Mouse (Mus musculus) forebrain, embryonic 12.5 days (tissue): ENCODE measurements around the gene Peli2. TPM values are rescaled to one million over a fixed set of nuclear protein-coding genes. Genes with fewer than 3 reads are reported as not detected.

Source experiments
- ATAC-seq: fragments of 200-750 bp; cut with Nextera tagmentation; 2 replicates; pipeline ENCODE4 v1.8.0; 2017; ENCODE audit warnings: moderate TSS enrichment; ENCODE audit not compliant: low FRiP score
- H3K27ac ChIP-seq: fragments of 300-500 bp; sonication (generic); 2 replicates; pipeline ENCODE4 v1.5.1; 2016; ENCODE audit warnings: mild to moderate bottlenecking
- H3K27me3 ChIP-seq: fragments of 300-500 bp; sonication (generic); 2 replicates; pipeline ENCODE4 v1.6.1; 2016; ENCODE audit warnings: mild to moderate bottlenecking
- H3K36me3 ChIP-seq: fragments of 300-500 bp; sonication (generic); replicated peaks from 2 replicates; pipeline ENCODE4 v1.6.1; 2016; ENCODE audit warnings: mild to moderate bottlenecking
- H3K4me1 ChIP-seq: fragments of 300-500 bp; sonication (generic); 2 replicates; pipeline ENCODE4 v1.6.1; 2016
- H3K4me2 ChIP-seq: fragments of 300-500 bp; sonication (generic); 2 replicates; pipeline ENCODE4 v1.6.1; 2016; ENCODE audit warnings: mild to moderate bottlenecking, moderate library complexity
- H3K4me3 ChIP-seq: fragments of 300-500 bp; sonication (generic); replicated peaks from 2 replicates; pipeline ENCODE4 v1.5.1; 2016; ENCODE audit warnings: mild to moderate bottlenecking
- H3K9ac ChIP-seq: fragments of 300-500 bp; sonication (generic); 2 replicates; pipeline ENCODE4 v1.6.1; 2016; ENCODE audit warnings: mild to moderate bottlenecking
- H3K9me3 ChIP-seq: fragments of 300-500 bp; sonication (generic); 2 replicates; pipeline ENCODE4 v1.6.1; 2016
- WGBS: fragments of 180-500 bp; shearing (Covaris S2); methylation state at CpG from one replicate; pipeline ENCODE4 v1.1.7; 2016; 5-methylcytosine and 5-hydroxymethylcytosine counted together
- polyA plus RNA-seq: library from polyadenylated mRNA; unstranded; fragments of >200 nt; fragmentation: Nextera tagmentation; extraction: Ambion mirVana; gene quantifications from 2 replicates; pipeline ENCODE4 v1.2.1, GENCODE M21; 2016

The Peli2 gene
- polyA plus RNA-seq, 1 experiment from 2014 or later = 9.4 TPM

- Histone ChIP-seq H3K27me3 (no peaks in the 10 kb centered on the region), H3K9me3 (no peaks in the 10 kb centered on the region), H3K36me3 (0 out of 2 replicates have a peak, but pooled peaks cover 9% of the 10 kb centered on the region), H3K4me2 (no peak overlapping the region), H3K9ac (no peak overlapping the region), H3K4me1 (no peaks in the 10 kb centered on the region; the same call in 1 of the 2 replicates), H3K4me3 (no peak overlapping the region), H3K27ac (no peak overlapping the region)
- 92% methylated on average over 8 of the region's 8 CpGs for WGBS
- ATAC-seq = no peak
Observed at GRCm38 (mm10) chr14:48157835-48158234, 37.2 kb downstream of the Peli2 start.

DNA sequence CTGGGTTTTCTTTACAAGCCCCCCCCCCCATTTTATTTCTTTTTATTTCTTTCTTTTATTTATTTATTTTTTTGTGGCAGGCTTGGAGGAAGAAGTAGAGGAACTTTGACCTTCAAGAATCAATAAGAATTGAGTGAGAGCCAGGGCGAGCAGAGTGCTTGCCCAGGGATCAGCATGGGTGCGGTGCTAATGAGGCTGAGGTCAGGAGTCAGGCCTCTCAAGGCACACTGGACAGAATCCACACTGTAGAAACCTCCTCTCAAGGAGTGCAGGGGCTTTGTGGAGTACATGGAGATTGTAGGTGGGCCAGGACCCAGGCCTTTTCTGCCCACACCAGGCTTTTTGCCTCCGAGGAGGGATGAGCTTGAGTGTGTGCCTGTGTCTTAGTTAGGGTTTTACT lies 38.8 kb downstream of the Peli2 start:
- Histone ChIP-seq H3K4me3 (no peak overlapping the region), H3K27me3 (no peaks in the 10 kb centered on the region), H3K9me3 (no peaks in the 10 kb centered on the region), H3K4me2 (no peak overlapping the region), H3K36me3 (0 out of 2 replicates have a peak, but pooled peaks cover 9% of the 10 kb centered on the region), H3K4me1 (peaks cover 6% of the 10 kb centered on the region; the same call in 1 of the 2 replicates), H3K27ac (no peak overlapping the region), H3K9ac (no peak overlapping the region)
- no peak for ATAC-seq
- 54% methylated on average over 3 of the region's 3 CpGs for WGBS

GRCm38 (mm10) chr14:48162446-48162845 lies 41.8 kb downstream of the Peli2 start:
- H3K9ac ChIP-seq = no peak overlapping the region
- no peak for ATAC-seq
- peaks cover 17% of the 10 kb centered on the region for H3K4me1 ChIP-seq
- 89% methylated on average over 14 of the region's 14 CpGs for WGBS
- H3K9me3 ChIP-seq = no peaks in the 10 kb centered on the region
- H3K27ac ChIP-seq = no peak overlapping the region
- no peak overlapping the region for H3K4me2 ChIP-seq
- H3K36me3 ChIP-seq = 0 out of 2 replicates have a peak, but pooled peaks cover 9% of the 10 kb centered on the region
- H3K4me3 ChIP-seq = no peak overlapping the region
- H3K27me3 ChIP-seq = no peaks in the 10 kb centered on the region

DNA sequence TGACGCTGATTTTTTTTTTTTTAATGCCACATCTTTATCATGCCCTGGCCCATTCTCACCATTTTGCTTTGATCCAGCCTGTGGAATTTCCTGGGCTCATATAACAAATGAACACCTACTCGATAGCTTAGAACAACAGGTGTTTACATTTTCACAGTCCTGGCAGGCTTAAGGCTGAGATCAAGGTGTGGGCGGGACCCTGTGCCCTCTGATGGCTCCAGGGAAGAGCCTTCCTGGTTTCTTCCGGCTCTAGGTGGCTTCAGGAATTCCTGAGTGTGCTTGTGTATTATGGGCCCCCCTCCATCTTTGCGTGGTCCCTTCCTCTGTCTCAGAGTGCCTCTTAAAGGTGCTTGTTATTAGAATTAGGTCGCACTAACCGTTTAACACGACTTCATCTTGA lies 44.3 kb downstream of the Peli2 start:
- no peak overlapping the region for H3K4me3 ChIP-seq
- no peak overlapping the region for H3K4me2 ChIP-seq
- no peak for ATAC-seq
- 69% methylated on average over 8 of the region's 8 CpGs for WGBS
- no peaks in the 10 kb centered on the region for H3K9me3 ChIP-seq
- H3K4me1 ChIP-seq = peaks cover 17% of the 10 kb centered on the region
- 0 out of 2 replicates have a peak, but pooled peaks cover 12% of the 10 kb centered on the region for H3K36me3 ChIP-seq
- no peak overlapping the region for H3K27ac ChIP-seq
- H3K27me3 ChIP-seq = no peaks in the 10 kb centered on the region
- no peak overlapping the region for H3K9ac ChIP-seq

GRCm38 (mm10) chr14:48166396-48166795 lies 45.8 kb downstream of the Peli2 start:
- no peak overlapping the region for H3K4me2 ChIP-seq
- 87% methylated on average over 9 of the region's 9 CpGs for WGBS
- no peak overlapping the region for H3K4me3 ChIP-seq
- no peak overlapping the region for H3K27ac ChIP-seq
- no peaks in the 10 kb centered on the region for H3K9me3 ChIP-seq
- H3K27me3 ChIP-seq = no peaks in the 10 kb centered on the region
- peaks cover 23% of the 10 kb centered on the region for H3K4me1 ChIP-seq
- no peak for ATAC-seq
- H3K36me3 ChIP-seq = 0 out of 2 replicates have a peak, but pooled peaks cover 7% of the 10 kb centered on the region
- no peak overlapping the region for H3K9ac ChIP-seq

DNA sequence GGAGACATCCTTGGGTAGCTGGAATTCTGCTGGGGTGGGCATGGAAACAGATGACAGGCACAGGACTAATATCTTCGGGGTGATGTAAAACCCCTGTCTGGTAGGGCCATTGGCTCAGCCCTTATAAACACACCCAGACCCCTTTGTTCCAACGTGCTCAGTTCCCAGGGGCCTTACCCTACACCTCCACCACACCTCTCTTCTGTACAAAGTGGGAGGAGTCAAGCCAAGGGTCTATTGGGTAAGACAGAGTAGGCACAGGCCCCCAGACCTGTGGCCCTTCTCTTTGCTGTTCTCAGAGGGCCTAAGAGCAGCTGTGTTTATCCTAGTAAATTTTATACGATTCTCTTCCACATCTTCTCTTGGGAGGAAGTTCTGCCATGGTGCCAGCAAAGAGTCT lies 46.4 kb downstream of the Peli2 start:
- H3K27ac ChIP-seq = no peak overlapping the region
- no peak for ATAC-seq
- H3K4me1 ChIP-seq = peaks cover 29% of the 10 kb centered on the region

DNA sequence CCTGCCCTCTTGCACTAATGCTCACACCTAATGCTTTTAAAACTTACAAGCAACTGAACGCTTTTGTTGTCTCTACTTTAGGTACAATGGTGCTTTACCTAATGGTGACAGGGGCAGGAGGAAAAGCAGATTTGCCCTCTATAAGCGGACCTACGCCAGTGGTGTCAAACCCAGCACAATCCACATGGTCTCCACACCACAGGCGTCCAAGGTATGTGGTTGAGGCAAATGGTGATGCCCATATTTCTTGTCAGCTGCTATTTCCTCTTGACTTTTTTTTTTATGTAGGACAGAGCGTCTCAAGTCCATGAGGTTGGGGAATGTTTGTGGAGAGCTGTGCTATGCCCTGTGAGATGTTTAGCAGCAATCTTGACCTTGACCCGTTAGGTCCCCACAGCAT lies 47.5 kb downstream of the Peli2 start:
- Histone ChIP-seq H3K4me1 (peaks cover 32% of the 10 kb centered on the region), H3K4me3 (no peak overlapping the region), H3K36me3 (0 out of 2 replicates have a peak, but pooled peaks cover 3% of the 10 kb centered on the region), H3K9me3 (no peaks in the 10 kb centered on the region), H3K9ac (no peak overlapping the region), H3K27me3 (no peaks in the 10 kb centered on the region), H3K27ac (no peak overlapping the region), H3K4me2 (no peak overlapping the region)
- 91% methylated on average over 6 of the region's 6 CpGs for WGBS
- no peak for ATAC-seq

More for the DNA sequence above, 46.4 kb downstream of the Peli2 start:
- H3K9ac ChIP-seq = no peak overlapping the region
- 0 out of 2 replicates have a peak, but pooled peaks cover 3% of the 10 kb centered on the region for H3K36me3 ChIP-seq
- no peak overlapping the region for H3K4me2 ChIP-seq
- H3K4me3 ChIP-seq = no peak overlapping the region
- 72% methylated on average over 3 of the region's 3 CpGs for WGBS
- H3K27me3 ChIP-seq = no peaks in the 10 kb centered on the region
- H3K9me3 ChIP-seq = no peaks in the 10 kb centered on the region

- Histone ChIP-seq H3K9me3 (no peaks in the 10 kb centered on the region), H3K27ac (no peak overlapping the region), H3K4me2 (no peak overlapping the region), H3K27me3 (no peaks in the 10 kb centered on the region), H3K4me3 (no peak overlapping the region), H3K9ac (no peak overlapping the region), H3K4me1 (peaks cover 21% of the 10 kb centered on the region), H3K36me3 (0 out of 2 replicates have a peak, but pooled peaks cover 3% of the 10 kb centered on the region)
- ATAC-seq = no peak
- WGBS = 43% methylated on average over 7 of the region's 7 CpGs
Observed at GRCm38 (mm10) chr14:48169970-48170369, 49.3 kb downstream of the Peli2 start.

DNA sequence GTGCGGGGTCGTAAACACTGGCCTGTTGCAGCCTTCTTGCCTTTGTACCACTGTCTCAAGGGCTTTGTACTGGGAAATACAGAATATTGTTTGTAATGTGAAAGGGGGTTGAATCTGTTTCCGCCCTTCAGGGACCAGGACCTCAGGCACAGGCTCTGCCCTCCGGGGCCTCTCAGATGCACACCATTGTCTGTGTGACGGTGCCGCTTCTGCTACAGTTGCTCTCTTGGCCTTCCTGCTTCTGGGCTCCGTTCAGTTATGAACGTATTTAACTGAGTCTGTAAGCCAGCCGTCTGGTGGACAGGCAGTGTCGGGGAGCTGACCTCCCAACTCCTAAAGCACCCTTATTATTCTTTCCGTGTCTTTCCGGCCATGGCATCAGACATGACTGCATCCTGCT lies 50.6 kb downstream of the Peli2 start:
- H3K27me3 ChIP-seq = no peaks in the 10 kb centered on the region
- H3K9ac ChIP-seq = no peak overlapping the region
- no peak overlapping the region for H3K4me3 ChIP-seq
- H3K36me3 ChIP-seq = 0 out of 2 replicates have a peak, but pooled peaks cover 3% of the 10 kb centered on the region
- H3K27ac ChIP-seq = no peak overlapping the region
- H3K4me2 ChIP-seq = no peak overlapping the region
- ATAC-seq = no peak
- WGBS = 35% methylated on average over 12 of the region's 12 CpGs
- H3K9me3 ChIP-seq = no peaks in the 10 kb centered on the region
- H3K4me1 ChIP-seq = peaks cover 16% of the 10 kb centered on the region

- Histone ChIP-seq H3K36me3 (0 out of 2 replicates have a peak, but pooled peaks cover 3% of the 10 kb centered on the region), H3K4me3 (no peak overlapping the region), H3K4me2 (no peak overlapping the region), H3K9me3 (no peaks in the 10 kb centered on the region), H3K27me3 (no peaks in the 10 kb centered on the region), H3K4me1 (peaks cover 19% of the 10 kb centered on the region), H3K9ac (no peak overlapping the region), H3K27ac (no peak overlapping the region)
- ATAC-seq = no peak
- 24% methylated on average over 8 of the region's 8 CpGs for WGBS
Observed at GRCm38 (mm10) chr14:48172026-48172425, 51.4 kb downstream of the Peli2 start.

- Histone ChIP-seq H3K27me3 (no peaks in the 10 kb centered on the region), H3K36me3 (0 out of 2 replicates have a peak, but pooled peaks cover 3% of the 10 kb centered on the region), H3K4me1 (peaks cover 19% of the 10 kb centered on the region), H3K9me3 (no peaks in the 10 kb centered on the region), H3K9ac (no peak overlapping the region), H3K4me2 (no peak overlapping the region), H3K4me3 (no peak overlapping the region), H3K27ac (no peak overlapping the region)
- no peak for ATAC-seq
- 93% methylated on average over 8 of the region's 8 CpGs for WGBS
Observed at GRCm38 (mm10) chr14:48172876-48173275, 52.3 kb downstream of the Peli2 start.

GRCm38 (mm10) chr14:48173840-48174239 lies 53.2 kb downstream of the Peli2 start:
- no peak overlapping the region for H3K27ac ChIP-seq
- 0 out of 2 replicates have a peak, but pooled peaks cover 3% of the 10 kb centered on the region for H3K36me3 ChIP-seq
- no peak for ATAC-seq
- H3K27me3 ChIP-seq = no peaks in the 10 kb centered on the region
- WGBS = 91% methylated on average over 9 of the region's 9 CpGs
- H3K9ac ChIP-seq = no peak overlapping the region
- peaks cover 19% of the 10 kb centered on the region for H3K4me1 ChIP-seq
- no peaks in the 10 kb centered on the region for H3K9me3 ChIP-seq
- H3K4me3 ChIP-seq = no peak overlapping the region
- H3K4me2 ChIP-seq = no peak overlapping the region

- H3K27me3 ChIP-seq = no peaks in the 10 kb centered on the region
- H3K4me1 ChIP-seq = peaks cover 19% of the 10 kb centered on the region
- 0 out of 2 replicates have a peak, but pooled peaks cover 3% of the 10 kb centered on the region for H3K36me3 ChIP-seq
- no peak overlapping the region for H3K27ac ChIP-seq
- H3K4me3 ChIP-seq = no peak overlapping the region
- no peak for ATAC-seq
- WGBS = 94% methylated on average over 4 of the region's 4 CpGs
- no peaks in the 10 kb centered on the region for H3K9me3 ChIP-seq
- no peak overlapping the region for H3K9ac ChIP-seq
- no peak overlapping the region for H3K4me2 ChIP-seq
Observed at GRCm38 (mm10) chr14:48174356-48174755, 53.7 kb downstream of the Peli2 start.
